Mouse (Mus musculus): ENCODE results near the gene Rgs21. TPM values are rescaled to one million over a fixed set of nuclear protein-coding genes. Genes with fewer than 3 reads are reported as not detected.
A peak's percentile ranks its signal among the peaks of the same experiment; 100 is the strongest.

Rgs21 gene
- not detected in 2 replicates for total RNA-seq (2014; rRNA removed)
- not detected in 2 replicates for polyA plus RNA-seq (2015; fragmentation: Nextera tagmentation; extraction: Ambion mirVana)

DNA sequence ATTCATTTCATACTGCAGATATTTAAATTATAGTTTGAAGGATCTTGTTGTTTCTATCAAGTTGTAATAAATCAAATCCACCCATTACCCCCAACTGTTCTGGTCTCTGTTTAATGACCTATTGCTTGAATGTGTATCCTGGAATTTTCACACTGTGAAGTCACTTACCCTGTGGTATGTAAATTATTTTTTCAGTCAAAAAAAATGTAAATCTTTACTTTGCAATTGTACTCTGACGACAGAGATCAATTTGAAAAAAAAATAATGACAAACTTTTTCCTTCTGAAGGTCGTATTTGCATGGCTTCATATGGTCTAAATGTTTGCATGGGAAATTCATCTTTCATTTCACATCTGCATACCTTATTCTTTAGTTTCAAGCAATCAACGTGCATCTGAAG lies at the start of gene Rgs21:
Gene Rgs21, minus strand, starts transcription at position 101 of the 400 bp plus-strand sequence.
- DNase-seq (ENCODE audit: low spot score) (no peak), ATAC-seq (no peak)
- no peaks in the 10 kb centered on the region for H3K27me3 ChIP-seq (ENCODE audit: insufficient read depth, low read length)
- H3K36me3 ChIP-seq (ENCODE audit: insufficient read depth, low read length), result no peaks in the 10 kb centered on the region
- H3K4me2 ChIP-seq (ENCODE audit: low read depth, low read length), result no peak within 1 kb of the TSS
- H3K9ac ChIP-seq (replicated peaks; ENCODE audit: low read length), result no peak within 1 kb of the TSS
- TF ChIP-seq CTCF (IDR thresholded peaks at IDR 0.05; ENCODE audit: low read depth), result no peak
- H3K4me1 ChIP-seq (ENCODE audit: insufficient read depth, low read length), result no peaks in the 10 kb centered on the region
- H3K4me3 ChIP-seq (ENCODE audit: low read length), result no peak within 1 kb of the TSS
- H3K9me3 ChIP-seq (ENCODE audit: low read length), result no peaks in the 10 kb centered on the region
- 69% methylated on average over 3 of the region's 3 CpGs for WGBS
- no peak within 1 kb of the TSS for H3K27ac ChIP-seq

DNA sequence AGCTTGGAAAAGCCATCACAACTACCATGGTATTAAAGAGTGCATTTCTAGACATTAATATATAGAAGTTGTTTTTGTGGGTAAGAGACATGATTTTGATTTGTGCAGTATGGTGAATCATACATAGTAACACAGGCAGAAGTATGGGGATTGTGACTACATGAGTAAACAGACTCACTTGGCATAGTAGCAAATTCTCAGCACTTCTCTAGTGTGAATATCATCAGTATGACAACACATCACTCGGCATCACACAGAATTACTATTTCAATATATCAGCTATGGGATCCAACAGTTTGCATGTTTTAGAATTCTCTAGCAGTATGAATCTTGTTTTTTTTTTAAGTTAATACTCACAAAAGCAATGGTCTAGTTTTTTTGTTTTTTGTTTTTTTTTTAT lies 36.6 kb upstream of the Rgs21 start:
- ATAC-seq, result no peak
- H3K9ac ChIP-seq (replicated peaks; ENCODE audit: low read length), result no peak overlapping the region
- whole genome bisulfite sequencing, result 98% methylated on average over 1 of the region's 1 CpGs
- no peak overlapping the region for H3K27ac ChIP-seq
- no peak for DNase-seq (ENCODE audit: low spot score)
- H3K36me3 ChIP-seq (ENCODE audit: insufficient read depth, low read length), result no peaks in the 10 kb centered on the region
- H3K4me3 ChIP-seq (ENCODE audit: low read length), result no peak overlapping the region
- no peaks in the 10 kb centered on the region for H3K27me3 ChIP-seq (ENCODE audit: insufficient read depth, low read length)
- H3K9me3 ChIP-seq (ENCODE audit: low read length), result no peaks in the 10 kb centered on the region
- no peak for TF ChIP-seq CTCF (IDR thresholded peaks at IDR 0.05; ENCODE audit: low read depth)
- H3K4me2 ChIP-seq (ENCODE audit: low read depth, low read length), result no peak overlapping the region
- H3K4me1 ChIP-seq (ENCODE audit: insufficient read depth, low read length), result no peaks in the 10 kb centered on the region

DNA sequence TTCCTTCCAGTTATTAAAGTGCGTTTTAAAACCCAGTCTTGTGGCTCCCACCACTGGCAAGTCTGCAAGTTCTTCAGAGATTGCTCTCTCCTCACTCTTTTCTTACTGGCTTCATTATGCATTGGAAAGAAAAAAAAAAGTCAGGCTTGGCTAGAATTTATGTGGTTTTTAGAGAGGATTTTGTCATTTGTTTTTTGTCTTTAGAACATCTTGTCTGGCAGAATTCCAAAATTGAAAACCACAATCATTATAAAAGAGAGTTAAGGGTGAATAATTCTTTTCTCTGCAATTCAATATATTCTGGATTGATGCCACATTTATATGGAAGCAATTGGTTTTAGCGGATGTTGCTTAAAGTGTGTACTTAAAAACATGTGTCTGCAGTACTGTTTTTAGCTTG lies 35.5 kb upstream of the Rgs21 start:
- ATAC-seq, result no peak

DNA sequence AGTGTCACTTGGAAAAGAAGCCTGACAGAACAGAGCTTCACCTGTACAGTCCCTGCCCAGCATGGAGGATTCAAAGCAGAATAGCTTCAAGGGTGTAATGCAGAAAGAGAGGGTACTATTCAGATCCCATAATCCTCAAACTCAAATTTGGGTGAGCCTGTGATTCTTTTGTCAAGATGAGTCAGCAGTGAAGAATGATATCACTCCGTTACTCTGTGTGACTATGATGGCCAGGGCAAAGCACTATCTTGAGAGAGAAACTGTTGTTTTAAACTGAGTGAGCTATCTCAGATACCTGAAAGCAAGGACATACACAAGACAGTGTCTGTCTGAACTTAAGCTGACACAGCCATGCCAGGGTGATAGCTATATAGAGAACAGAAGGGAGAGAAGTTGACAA lies 11.9 kb upstream of the Rgs21 start:
- DNase-seq (ENCODE audit: low spot score) (no peak), ATAC-seq (no peak)
- WGBS, result 86% methylated on average over 1 of the region's 1 CpGs
- Histone ChIP-seq H3K36me3 (ENCODE audit: insufficient read depth, low read length) (no peaks in the 10 kb centered on the region), H3K27me3 (ENCODE audit: insufficient read depth, low read length) (no peaks in the 10 kb centered on the region), H3K9ac (replicated peaks; ENCODE audit: low read length) (no peak overlapping the region), H3K4me2 (ENCODE audit: low read depth, low read length) (no peak overlapping the region), H3K4me3 (ENCODE audit: low read length) (no peak overlapping the region), H3K4me1 (ENCODE audit: insufficient read depth, low read length) (no peaks in the 10 kb centered on the region), H3K9me3 (ENCODE audit: low read length) (no peaks in the 10 kb centered on the region), H3K27ac (no peak overlapping the region)
- no peak for TF ChIP-seq CTCF (IDR thresholded peaks at IDR 0.05; ENCODE audit: low read depth)

More for the DNA sequence above, 35.5 kb upstream of the Rgs21 start:
- TF ChIP-seq CTCF (IDR thresholded peaks at IDR 0.05; ENCODE audit: low read depth), result no peak
- no peaks in the 10 kb centered on the region for H3K4me1 ChIP-seq (ENCODE audit: insufficient read depth, low read length)
- DNase-seq (ENCODE audit: low spot score), result peak; percentile 2
- H3K9me3 ChIP-seq (ENCODE audit: low read length), result no peaks in the 10 kb centered on the region
- no peak overlapping the region for H3K4me2 ChIP-seq (ENCODE audit: low read depth, low read length)
- H3K27me3 ChIP-seq (ENCODE audit: insufficient read depth, low read length), result no peaks in the 10 kb centered on the region
- H3K4me3 ChIP-seq (ENCODE audit: low read length), result no peak overlapping the region
- no peak overlapping the region for H3K27ac ChIP-seq
- 72% methylated on average over 2 of the region's 2 CpGs for WGBS
- no peak overlapping the region for H3K9ac ChIP-seq (replicated peaks; ENCODE audit: low read length)
- H3K36me3 ChIP-seq (ENCODE audit: insufficient read depth, low read length), result no peaks in the 10 kb centered on the region

DNA sequence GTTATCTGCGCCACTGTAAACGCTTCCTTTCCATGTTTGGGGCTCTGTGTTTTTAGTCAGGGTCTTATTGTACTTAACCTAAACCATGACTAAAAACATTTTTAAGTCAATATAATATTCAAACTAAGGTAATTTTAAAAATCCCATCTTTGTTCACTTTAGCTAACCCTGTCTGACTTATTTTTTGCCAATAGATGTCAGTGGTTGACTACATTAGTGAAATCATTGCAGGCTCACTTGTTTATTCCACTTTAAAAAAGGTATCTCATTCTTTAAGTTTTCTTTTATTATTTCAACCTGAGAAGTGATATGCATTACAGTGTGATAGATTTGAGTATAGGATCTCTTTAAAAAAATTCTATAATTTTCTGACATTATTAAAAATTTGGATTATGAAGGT lies 5.5 kb upstream of the Rgs21 start:
- WGBS, result 97% methylated on average over 2 of the region's 2 CpGs
- Histone ChIP-seq H3K9ac (replicated peaks; ENCODE audit: low read length) (no peak overlapping the region), H3K4me2 (ENCODE audit: low read depth, low read length) (no peak overlapping the region), H3K27ac (no peak overlapping the region), H3K27me3 (ENCODE audit: insufficient read depth, low read length) (no peaks in the 10 kb centered on the region), H3K36me3 (ENCODE audit: insufficient read depth, low read length) (no peaks in the 10 kb centered on the region), H3K9me3 (ENCODE audit: low read length) (no peaks in the 10 kb centered on the region), H3K4me3 (ENCODE audit: low read length) (no peak overlapping the region), H3K4me1 (ENCODE audit: insufficient read depth, low read length) (no peaks in the 10 kb centered on the region)
- TF ChIP-seq CTCF (IDR thresholded peaks at IDR 0.05; ENCODE audit: low read depth), result peak; percentile 52
- ATAC-seq (no peak), DNase-seq (ENCODE audit: low spot score) (peak; percentile 35)

DNA sequence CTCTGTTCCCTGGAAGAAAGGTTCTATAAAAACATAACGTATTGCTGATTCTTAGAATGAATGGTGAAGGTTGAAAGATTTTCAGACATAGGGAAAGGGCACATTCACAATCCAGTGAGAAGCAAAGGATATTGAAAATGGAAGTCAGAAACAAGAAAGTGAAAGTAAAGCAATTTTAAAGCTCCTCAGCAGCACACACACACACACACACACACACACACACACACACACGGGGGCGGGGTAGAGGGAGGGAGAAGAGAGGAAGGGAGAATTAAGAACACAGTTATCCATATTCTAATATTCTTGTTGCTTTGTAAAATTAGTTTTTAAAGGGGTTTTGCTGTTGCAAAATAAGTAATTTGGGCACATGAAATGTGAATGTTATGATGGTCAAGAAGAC lies 2.4 kb upstream of the Rgs21 start:
- Histone ChIP-seq H3K9ac (replicated peaks; ENCODE audit: low read length) (no peak overlapping the region), H3K4me3 (ENCODE audit: low read length) (no peak overlapping the region), H3K27me3 (ENCODE audit: insufficient read depth, low read length) (no peaks in the 10 kb centered on the region), H3K4me1 (ENCODE audit: insufficient read depth, low read length) (no peaks in the 10 kb centered on the region), H3K4me2 (ENCODE audit: low read depth, low read length) (no peak overlapping the region), H3K9me3 (ENCODE audit: low read length) (no peaks in the 10 kb centered on the region), H3K36me3 (ENCODE audit: insufficient read depth, low read length) (no peaks in the 10 kb centered on the region), H3K27ac (no peak overlapping the region)
- no peak for ATAC-seq
- 84% methylated on average over 3 of the region's 3 CpGs for WGBS
- no peak for DNase-seq (ENCODE audit: low spot score)
- no peak for TF ChIP-seq CTCF (IDR thresholded peaks at IDR 0.05; ENCODE audit: low read depth)

DNA sequence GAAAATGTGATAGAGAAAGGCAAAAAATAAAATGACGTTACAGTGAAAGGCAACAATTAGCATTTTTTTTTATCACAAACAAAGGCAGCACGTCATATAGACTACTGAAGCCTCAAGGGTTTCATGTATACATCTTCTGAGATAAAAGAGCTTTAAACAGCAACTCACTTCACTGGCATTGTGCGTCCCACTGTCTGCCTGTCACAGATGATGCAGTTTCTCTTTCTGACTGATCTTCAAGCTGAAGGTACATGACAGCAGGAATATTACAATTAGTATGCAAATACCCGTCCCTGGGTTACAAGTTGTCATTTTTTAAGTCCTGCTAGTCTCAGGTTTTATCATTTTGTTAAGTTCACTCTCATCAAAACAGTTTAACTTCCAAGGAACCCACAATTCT lies 22.3 kb downstream of the Rgs21 start:
- Histone ChIP-seq H3K9me3 (ENCODE audit: low read length) (no peaks in the 10 kb centered on the region), H3K27ac (no peak overlapping the region), H3K27me3 (ENCODE audit: insufficient read depth, low read length) (no peaks in the 10 kb centered on the region), H3K4me1 (ENCODE audit: insufficient read depth, low read length) (no peaks in the 10 kb centered on the region), H3K4me2 (ENCODE audit: low read depth, low read length) (no peak overlapping the region), H3K9ac (replicated peaks; ENCODE audit: low read length) (no peak overlapping the region), H3K36me3 (ENCODE audit: insufficient read depth, low read length) (no peaks in the 10 kb centered on the region), H3K4me3 (ENCODE audit: low read length) (no peak overlapping the region)
- ATAC-seq, result 0 out of 2 replicates have a peak, but pooled peaks have one; percentile 35
- DNase-seq (ENCODE audit: low spot score), result no peak
- 49% methylated on average over 4 of the region's 4 CpGs for WGBS
- TF ChIP-seq CTCF (IDR thresholded peaks at IDR 0.05; ENCODE audit: low read depth), result no peak

All from hindbrain, postnatal 0 days (tissue).